Mouse (Mus musculus) lung, postnatal 4 days (tissue): ENCODE results near the gene Faah.

Experiments
- DNase-seq, 2 experiments: peaks; one replicate each; pipeline ENCODE4 v3.0.0; 2021

Gene Faah

DNA sequence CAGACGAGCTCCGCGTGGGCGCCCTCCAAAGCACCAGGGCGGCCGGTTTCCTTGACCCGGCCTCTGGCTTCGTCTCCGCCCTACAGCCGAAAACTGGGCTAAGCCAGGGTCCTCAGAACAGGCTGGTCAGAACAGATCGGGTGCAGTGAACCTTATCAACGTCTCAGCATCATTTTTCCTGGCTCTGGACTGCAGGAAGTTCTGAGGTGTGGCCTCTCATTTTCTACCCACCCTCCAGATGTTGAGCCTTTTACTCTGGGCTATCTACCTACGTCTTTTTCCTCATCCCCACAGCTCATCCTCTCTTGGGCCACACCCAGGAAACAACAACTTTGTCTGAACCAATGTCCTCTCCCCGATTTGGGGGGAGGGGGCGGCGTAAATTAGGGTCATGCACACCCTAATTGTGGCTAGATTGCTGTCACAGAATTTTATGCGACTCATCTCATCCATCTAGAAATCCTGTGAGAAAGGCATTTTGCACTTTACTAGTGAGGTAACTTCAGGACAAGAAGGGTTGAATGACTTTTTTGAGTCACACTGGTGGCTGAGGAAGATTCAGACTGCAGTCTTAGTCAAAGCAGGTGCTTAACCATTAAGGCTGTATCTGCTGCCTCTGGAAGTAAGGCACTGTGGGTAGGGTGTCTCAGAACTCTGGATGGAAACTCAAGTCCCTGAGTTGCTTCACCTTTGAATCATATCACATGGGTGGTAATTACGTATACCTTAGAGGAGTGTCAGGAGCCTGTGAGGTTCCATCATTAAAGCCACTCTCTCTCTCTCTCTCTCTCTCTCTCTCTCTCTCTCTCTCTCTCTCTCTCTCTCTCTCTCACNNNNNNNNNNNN lies at the start of gene Faah:
Gene Faah (minus strand): TSS at position 25 of the 845 bp plus-strand sequence.
- DNase-seq: no peak

DNA sequence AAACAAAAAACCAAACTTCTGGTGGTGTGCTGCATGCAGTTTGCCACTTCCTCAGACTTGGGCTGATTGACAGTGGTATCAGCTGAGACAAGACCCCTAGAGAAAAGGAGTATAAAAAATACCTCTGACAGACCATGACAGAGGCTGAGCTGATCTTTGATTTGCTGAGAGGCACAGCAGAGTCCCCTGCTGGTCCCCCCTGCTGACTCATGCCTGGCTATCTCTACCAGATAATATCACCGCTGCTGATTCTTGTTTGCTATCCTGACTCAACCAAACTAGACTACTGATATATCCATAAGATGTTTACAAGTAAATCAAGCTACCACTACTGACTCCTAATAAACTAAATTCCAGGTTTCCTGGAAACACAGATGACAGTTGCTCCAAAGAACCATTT lies 46.1 kb upstream of the Faah start:
- no peak for DNase-seq

DNA sequence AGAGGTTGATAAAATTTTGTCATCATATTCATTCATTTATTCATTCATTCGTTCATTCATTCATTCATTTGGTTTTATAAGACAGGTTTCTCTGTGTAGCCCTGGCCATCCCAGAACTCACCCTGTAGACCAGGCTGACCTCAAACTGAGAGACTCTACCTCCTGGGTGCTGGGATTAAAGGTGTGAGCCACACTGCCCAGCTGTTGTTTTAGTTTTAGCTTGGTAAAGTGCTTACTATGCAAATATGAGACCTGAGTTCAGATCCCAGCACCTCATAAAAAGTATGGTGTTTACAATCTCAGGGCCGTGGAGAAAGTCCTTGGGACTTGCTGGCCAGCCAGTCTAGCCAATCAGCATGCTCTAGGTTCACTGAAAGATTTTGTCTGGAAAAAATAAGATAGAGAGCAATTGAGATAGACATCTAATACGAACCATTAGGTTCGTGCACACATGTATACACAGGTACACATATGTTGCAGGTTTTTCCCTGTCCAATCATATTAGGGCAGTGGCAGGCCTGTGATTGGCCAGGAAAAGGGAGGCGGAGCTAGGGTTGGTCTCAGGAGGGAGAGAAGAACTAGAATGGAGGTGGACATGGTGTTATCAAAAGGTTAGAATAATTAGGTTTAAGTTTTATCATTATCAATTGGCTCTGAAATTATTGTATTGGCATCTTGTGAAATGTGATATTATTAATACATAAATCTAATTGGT lies 41.4 kb upstream of the Faah start:
- no peak for DNase-seq

DNA sequence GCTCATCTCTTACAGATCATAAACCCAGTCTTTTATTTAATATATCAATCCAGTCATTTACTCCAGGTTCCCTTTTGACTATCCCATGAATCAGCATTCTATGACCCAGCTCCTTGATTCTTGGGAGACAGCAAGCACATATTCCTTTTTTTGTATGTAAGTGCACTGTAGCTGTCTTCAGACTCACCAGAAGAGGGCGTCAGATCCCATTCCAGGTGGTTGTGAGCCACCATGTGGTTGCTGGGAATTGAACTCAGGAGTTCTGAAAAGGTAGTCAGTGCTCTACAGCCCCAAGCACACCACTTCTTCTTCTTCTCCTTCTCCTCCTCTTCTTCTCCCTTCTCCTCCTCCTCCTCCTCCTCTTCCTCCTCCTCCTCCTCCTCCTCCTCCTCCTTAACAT lies 39.8 kb upstream of the Faah start:
- DNase-seq: no peak

DNA sequence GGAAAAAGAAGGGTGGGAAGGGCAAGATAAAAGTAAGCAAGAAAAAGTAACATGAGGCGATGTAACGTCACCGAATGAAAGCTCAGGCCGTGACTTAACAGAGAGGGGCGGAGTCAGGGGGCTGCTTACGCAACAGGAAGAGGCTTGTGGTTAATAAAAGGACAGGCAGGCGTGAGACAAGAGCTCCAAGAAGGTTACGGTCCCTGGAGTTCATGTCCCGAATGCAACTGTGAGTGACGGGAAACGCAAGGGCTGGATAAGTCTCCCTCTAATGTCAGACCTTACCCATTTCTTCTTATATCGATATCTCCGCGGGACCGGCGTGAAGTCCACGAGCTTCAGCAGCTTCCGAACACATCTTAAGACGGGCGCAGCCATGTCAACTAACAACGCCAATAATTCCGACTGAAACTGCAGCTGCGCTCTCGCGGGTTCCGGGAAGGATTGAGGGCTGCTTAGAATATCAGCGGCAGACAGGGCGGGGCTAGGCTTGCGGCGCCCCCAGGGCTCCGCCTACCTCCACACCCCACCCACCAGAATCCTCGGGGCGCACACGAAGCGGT lies 35.8 kb upstream of the Faah start, which contains the start of gene Nsun4:
Gene Nsun4 (minus strand): TSS at position 478 of the 563 bp plus-strand sequence.
- DNase-seq: peak; percentile 92 to 95

DNA sequence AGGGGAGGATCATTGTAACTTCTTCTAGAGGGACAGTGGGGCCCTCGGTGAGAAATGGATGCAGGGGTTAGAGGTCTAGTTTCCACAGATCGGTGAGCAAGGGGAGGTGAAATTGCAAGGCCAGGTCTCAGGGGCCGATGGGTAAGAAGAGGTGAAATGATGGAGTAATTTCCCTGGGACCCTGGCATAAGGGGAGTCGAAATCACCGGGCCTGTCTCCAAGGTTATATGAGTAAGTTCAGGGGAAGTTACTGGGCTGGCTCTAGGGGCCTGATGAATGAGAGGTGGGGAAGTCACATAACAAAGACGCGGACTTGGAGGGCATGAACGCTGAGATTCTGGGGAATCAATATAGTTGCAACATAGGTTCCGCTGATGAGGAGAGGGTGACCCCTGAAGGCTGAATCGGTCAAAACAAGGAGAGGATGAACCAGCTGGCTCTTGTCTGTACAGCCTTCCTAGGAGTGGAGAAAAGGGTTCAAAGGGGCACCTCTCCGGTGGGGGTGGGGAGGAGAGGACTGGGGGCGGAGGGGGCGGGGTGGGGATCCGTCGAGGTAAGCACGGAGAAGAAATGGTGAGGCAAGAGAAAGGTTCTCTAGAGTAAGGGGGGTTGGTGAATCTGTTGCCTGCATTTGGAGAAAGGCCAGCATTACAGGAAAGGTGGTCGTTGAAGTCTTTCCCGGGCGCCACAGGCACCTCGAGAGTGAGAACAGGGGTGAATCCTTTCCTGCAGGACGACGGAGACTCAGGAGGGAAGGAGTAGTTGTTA lies 35.0 kb upstream of the Faah start:
- DNase-seq: peak; percentile 62 to 66

DNA sequence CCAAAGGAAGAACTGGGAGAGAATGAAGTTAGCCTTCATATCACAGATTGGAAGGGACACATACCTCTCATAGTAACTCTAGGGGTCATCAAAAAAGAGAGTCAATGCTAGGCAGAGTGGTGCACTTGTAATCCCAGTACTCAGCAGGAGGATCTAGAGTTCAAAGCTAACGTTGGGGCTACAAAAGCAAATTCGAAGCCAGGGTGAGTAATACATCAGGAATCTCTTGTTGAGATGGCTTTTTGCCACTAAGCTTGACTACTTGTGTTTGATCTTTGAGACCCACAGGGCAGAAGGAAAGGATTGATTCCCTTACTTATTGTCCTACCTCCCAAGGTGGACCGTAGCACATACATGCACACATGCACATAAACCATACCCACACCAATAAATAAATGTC lies 31.5 kb upstream of the Faah start:
- no peak for DNase-seq

DNA sequence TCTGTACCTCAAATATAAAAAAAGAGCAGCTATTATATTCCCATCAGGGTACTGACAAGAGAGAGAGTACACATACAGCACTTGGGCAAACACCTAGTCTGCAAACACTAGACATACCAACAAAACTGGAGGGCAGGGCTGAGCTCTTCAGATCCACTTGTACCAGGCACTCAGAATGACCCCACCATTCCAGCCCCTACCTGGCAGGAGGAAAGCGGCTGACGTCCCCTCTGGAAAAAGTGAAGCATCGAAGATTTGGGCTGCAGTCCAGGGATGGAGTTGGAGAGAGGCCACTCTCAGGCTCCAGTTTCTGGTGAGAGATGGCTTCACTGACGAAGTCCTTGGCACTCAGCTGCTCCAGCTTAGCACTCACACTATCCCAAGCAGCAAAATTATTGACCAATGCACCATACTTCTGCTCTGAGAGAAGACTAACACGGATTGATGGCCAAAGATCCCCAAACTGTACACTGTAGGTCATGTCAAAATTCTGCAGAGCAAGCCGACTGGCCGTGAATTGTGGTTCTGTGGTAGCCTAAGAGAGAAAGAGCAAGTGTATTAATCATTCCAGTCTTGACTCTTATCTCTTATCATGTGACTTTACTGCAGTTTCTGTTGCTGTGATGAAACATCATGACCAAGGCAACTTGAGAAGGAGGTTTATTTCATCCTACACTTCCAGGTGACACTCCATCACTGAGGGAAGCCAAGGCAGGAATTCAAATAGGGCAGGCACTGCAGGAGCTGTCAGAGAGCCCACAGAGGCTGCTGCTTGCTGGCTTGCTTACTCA lies 30.6 kb upstream of the Faah start:
- peak; percentile 87 to 91 for DNase-seq

DNA sequence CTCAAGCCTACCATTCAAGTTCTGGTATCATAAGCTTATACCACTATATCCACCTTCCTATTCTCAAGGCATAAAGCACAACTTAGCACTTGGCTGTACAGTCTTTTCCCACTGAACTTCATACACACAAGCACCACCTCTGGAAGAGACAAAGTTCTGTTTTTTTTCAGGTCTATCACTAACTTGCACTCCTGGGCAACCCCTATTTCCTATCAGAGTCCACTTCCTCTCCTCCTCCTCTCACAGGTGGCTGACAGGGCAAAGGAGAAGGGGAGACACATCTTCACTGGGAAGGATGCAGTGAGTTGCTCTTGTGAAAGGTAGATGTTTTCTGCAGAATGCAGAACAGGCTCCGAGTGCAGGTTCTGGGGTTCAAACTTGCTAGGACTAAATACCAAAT lies 30.0 kb upstream of the Faah start:
- DNase-seq: no peak

DNA sequence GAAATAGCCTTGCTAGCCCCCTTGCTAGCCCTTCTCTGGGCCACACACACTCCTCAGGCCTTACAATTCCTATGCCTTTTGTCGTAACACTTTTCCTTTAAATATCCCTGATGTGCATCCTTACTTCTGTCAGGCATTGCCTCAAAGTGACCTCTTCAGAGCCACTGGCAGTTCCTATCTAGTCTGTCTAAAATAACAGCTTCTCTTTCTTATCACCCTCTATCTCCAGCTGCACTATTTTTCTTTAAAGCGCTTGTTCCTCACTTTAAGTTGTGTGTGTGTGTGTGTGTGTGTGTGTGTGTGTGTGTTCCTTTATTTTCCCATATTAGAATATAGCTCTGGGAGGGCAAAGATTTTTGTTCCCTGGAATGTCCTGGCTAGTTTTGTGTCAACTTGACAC lies 28.9 kb upstream of the Faah start:
- no peak for DNase-seq

DNA sequence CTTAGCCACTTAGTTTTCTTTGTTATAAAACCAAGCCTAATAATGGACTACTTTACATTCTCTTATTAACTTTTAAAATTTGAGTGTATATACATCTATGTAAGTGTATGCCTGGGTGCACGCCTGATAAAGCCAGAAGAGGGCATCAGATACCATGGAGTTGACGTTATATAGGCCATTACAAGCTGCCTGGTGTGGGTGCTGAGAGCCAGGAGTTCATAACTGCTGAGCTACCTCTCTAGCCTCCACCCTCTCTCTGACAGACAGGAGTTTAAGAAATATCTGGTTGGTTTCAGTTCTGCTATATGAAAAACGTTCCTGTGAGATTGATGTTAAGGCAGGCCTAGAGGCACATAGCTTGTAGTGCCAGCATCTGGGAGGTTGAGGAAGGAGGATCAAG lies 24.5 kb upstream of the Faah start:
- no peak for DNase-seq

DNA sequence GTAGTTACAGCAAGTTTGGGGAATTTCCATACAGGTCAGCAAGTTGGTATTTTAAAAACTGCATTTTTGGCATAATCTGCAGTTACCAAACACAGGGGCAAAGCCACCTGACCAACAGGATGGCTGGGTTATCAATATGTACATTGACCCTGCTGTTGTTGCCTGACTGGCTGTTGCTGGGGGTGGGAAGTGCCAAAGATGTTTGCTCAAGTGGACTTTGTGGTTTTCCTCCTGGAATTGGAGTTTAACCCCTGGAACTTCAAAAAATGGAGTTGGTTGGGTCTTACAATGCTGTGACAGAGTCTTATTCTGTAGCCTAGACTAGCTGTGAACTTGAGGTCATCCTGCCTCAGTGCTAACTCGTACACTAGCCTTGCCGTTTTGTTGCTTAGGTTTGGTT lies 22.7 kb upstream of the Faah start:
- no peak for DNase-seq

DNA sequence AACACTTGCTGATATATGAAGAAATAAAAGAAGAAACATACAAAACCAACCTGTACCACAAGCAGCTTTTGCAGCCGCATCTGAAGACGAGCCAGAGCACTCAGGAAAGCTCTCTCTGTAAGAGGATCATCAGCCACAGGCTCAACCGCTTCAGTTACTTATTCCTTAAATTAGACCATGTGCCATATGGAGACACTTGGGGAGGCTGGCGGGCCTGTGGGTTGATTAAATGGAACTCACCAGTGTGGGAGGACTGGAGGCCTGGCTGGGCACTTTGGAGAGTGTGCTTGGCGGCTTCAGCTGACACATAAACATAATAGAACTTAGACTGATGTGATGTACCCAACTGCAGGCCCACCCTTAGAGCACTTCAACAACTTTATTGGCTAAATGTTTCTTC lies 15.6 kb upstream of the Faah start:
- DNase-seq: no peak

DNA sequence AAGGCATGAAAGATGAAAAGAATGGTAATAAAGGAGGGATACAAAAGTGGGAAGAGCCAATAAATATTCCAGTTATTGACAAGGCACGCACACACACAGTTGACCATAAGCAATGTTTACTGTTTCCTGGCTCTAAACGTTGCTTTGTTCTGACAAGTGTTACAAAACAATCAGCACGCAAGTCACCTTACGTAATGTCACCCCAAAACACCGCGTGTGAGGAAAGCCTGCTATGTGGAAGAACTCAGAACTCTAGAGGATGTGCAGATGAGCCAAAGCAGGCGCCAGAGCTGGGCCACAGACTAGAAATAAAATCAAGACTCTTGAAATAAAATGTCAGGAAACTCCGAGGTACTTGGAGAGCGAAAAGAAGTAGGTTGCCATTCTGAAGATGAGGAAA lies 15.2 kb upstream of the Faah start:
- DNase-seq: no peak

DNA sequence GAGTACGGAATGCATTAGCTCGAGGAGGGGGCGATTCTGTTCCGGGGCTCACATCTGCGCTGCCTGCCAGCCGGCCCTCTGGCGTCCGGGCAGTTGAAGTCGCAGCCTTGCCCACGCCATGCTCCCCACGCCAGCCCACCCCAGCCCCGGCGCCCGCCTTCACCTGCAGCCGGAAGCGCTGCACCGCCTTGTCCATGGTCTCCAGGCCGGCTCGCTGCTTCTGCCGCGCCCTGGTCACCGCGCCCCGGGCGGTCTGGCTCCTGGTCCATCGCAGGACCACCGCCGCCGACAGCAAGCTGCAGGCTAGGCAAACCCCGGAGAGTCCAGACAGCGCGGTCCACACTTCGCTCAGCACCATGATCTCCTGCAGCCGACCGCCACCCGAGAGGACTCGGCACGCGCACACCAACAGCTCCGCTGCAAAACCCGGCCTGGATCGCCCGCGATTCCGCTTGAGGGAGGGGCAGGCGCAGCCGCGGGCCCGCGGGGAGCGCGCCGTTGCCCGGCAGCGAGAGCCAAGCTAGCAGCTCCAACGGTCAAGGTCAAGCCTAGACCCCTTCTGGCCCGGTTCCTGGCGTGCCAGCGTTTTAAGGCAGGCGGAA lies 325 bp downstream of the Faah start:
- DNase-seq: peak; percentile 83 to 84

DNA sequence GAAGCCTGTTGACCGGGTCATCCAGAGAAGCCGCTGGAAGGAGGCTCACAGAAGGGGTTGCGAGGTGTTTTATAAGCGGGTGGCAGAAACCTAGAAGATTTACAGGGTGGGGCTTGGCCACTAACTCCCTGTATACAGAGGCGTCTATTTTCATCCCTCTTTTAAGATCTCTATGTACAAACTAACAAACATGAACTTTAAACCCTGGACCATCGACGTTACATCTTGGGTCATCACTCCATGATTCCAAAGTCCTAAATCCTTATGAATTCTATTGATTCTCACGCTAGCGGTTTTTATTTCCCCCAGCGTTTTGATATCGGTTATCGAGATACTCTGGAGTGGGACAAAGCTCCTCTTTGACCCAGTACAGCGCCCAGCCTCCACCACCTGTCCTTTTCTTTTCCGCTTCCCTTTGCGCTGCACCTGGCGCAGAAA lies 845 bp downstream of the Faah start:
- no peak for DNase-seq

DNA sequence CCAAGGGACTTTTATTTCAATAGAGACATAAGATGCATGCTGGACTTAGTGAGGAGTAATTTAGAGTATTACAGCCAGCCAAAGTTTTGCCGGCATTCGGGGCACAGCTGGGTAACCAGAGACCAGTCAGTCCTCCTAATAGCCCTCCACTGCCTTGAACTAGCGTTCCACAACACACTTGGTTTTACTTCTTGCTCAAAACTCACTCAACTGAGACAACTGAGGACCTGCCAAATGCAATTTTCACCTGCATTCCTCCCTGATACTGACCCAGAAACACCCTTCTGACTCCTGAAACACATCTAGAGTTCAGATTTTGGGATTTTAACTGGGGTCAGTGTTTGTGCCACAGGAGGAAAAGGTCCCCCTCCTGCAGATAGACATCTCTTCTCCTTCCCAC lies 1.3 kb downstream of the Faah start:
- no peak for DNase-seq

DNA sequence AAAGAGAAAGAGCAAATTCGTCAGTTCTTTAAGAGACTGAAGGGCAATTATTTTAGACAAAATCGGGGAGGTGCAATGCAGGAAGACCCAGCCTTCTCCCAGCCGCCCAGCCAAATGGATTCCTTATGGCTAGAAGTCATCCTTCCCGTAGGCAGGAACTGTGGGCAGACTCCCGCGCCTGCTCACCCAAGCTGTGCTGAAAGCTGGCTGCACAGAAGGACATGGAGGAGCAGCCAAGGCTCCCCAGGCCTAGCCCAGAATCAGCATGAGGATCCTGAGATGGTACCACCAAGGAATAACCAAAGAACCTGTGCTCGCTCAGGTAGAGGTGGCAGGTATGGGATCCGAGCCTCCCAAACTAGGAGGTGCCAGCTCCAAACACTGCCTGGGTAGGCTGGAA lies 1.7 kb downstream of the Faah start:
- no peak for DNase-seq

DNA sequence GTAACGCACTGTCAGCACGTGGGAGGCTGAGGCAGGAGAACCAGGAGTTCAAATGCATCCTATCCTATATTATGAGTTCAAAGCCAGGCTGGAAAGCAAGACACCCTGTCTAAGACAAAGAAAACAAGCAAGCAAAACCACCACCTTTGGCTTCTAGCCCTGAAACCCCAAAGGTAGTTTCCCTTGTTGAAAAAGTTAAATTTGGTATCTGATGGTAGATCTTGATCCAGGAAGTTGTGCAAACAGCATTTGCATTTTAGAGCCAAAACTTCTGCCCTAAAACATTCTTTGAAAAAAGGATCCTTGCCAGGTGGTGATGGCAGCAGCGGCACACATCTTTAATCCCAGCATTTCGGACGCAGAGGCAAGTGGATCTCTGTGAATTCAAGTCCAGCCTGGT lies 2.2 kb downstream of the Faah start:
- no peak for DNase-seq

DNA sequence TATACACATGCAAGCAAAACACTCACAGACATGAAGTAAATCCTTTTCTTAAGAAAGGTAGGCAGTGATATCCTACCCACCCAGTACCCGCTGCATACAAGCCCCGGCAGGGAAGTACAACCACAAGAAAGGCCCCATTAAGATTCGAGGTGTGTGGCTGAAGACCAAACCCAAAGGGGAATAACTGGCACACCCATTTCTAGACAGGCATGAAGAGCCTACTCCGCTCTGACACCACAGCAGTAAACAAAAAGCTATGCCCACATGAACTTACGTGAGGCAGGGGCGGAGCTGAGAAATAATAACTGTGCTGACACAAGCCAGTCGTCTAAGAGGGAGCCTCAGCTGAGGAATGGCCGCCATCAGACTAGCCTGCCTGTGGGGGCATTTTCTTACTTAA lies 7.5 kb downstream of the Faah start:
- DNase-seq: no peak

DNA sequence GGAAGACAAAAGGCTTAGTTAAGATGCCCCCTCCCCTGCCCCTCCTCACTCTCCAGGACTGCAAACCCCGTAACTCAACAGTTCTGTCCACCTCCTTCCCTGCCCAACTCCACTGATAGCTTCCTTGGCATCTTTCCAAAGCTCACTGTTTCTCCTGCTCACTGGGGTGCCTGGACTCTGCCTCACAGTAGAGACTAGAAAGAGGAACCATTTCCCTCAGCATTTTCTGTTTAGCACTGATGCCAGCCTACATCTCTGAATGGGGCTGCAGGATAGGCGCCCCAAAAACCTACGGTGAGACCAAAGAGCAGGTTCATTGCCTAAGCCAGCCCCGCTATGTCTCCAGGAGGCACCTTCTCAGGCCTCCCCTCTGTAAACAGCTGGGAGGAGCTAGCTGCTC lies 16.5 kb downstream of the Faah start:
- DNase-seq: no peak

DNA sequence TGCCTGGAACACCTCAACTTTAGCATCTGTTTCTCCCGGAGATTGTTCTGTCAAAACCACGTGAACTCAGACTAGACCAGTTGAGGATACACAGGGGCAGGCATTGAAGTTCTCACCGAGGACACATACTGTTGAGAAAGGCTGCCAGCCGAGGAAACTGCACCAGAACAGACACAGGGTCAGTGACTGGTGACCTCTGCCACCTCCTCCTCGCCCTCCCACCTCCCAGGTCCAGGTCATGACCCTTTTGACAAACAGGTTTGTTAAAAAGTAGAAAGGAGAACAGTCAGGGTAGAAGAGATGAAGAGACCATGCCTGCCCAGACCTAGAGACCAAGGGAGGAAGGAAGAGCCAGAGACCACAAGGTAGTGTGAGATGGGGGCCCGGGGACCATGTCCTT lies 17.1 kb downstream of the Faah start:
- no peak for DNase-seq
